Mouse (Mus musculus): ENCODE measurements around the gene Ptpn11. TPM values are rescaled to one million over a fixed set of nuclear protein-coding genes. Genes with fewer than 3 reads are reported as not detected.
A peak's percentile ranks its signal among the peaks of the same experiment; 100 is the strongest.
"Not testable (repeated sequence)": the region's sequence is repeated elsewhere in the genome, so short reads cannot be mapped to it uniquely, and the experiment has no call there.

Gene Ptpn11
- polyA plus RNA-seq, 1 experiment from 2014 or later = 26.4 TPM

GRCm38 (mm10) chr5:121205537-121206130, 14.4 kb upstream of the Ptpn11 start:
- H3K4me1 ChIP-seq (replicated peaks; ENCODE audit: control insufficient read depth, insufficient read depth, low read length) = peaks cover 14% of the 10 kb centered on the region; the same call in 1 of the 2 replicates
- whole genome bisulfite sequencing = 84% methylated on average over 7 of the region's 10 CpGs
- not testable (repeated sequence) for ATAC-seq (ENCODE audit: low FRiP score); H3K27me3 ChIP-seq (ENCODE audit: control insufficient read depth, insufficient read depth, low read length); H3K27ac ChIP-seq; DNase-seq (ENCODE audit: low spot score); H3K9me3 ChIP-seq (ENCODE audit: control insufficient read depth, low read length)
- peaks cover 52% of the 10 kb centered on the region for H3K36me3 ChIP-seq (replicated peaks; ENCODE audit: control insufficient read depth, insufficient read depth)
- peak overlapping the region; percentile 82; the same call in 1 of the 2 replicates for H3K4me3 ChIP-seq (replicated peaks; ENCODE audit: low read length)
- peak overlapping the region; percentile 83 for H3K4me2 ChIP-seq (replicated peaks)
- peak overlapping the region; percentile 98 for H3K9ac ChIP-seq

GRCm38 (mm10) chr5:121204132-121205089, 13.2 kb upstream of the Ptpn11 start, which contains the start of gene Rpl6:
TSS of gene Rpl6 (plus strand) at chr5:121204481.
- WGBS = 2% methylated on average over 52 of the region's 52 CpGs
- DNase-seq (ENCODE audit: low spot score) (peak; percentile 89), ATAC-seq (ENCODE audit: low FRiP score) (peak; percentile 89)
- Histone ChIP-seq H3K4me2 (replicated peaks) (peak within 1 kb of the TSS; percentile 83), H3K27me3 (ENCODE audit: control insufficient read depth, insufficient read depth, low read length) (no peaks in the 10 kb centered on the region), H3K36me3 (replicated peaks; ENCODE audit: control insufficient read depth, insufficient read depth) (peaks cover 39% of the 10 kb centered on the region), H3K4me3 (replicated peaks; ENCODE audit: low read length) (peak within 1 kb of the TSS; percentile 82), H3K27ac (peak within 1 kb of the TSS; percentile 83), H3K9ac (peak within 1 kb of the TSS; percentile 98), H3K9me3 (ENCODE audit: control insufficient read depth, low read length) (no peaks in the 10 kb centered on the region), H3K4me1 (replicated peaks; ENCODE audit: control insufficient read depth, insufficient read depth, low read length) (peaks cover 14% of the 10 kb centered on the region; the same call in 1 of the 2 replicates)

GRCm38 (mm10) chr5:121202467-121202866, 11.3 kb upstream of the Ptpn11 start:
- no peak for ATAC-seq (ENCODE audit: low FRiP score)
- no peak for DNase-seq (ENCODE audit: low spot score)
- Histone ChIP-seq H3K4me1 (replicated peaks; ENCODE audit: control insufficient read depth, insufficient read depth, low read length) (peaks cover 14% of the 10 kb centered on the region; the same call in 1 of the 2 replicates), H3K9me3 (ENCODE audit: control insufficient read depth, low read length) (no peaks in the 10 kb centered on the region), H3K27me3 (ENCODE audit: control insufficient read depth, insufficient read depth, low read length) (no peaks in the 10 kb centered on the region), H3K27ac (no peak overlapping the region), H3K4me3 (replicated peaks; ENCODE audit: low read length) (no peak overlapping the region), H3K9ac (no peak overlapping the region), H3K4me2 (replicated peaks) (no peak overlapping the region), H3K36me3 (replicated peaks; ENCODE audit: control insufficient read depth, insufficient read depth) (peaks cover 20% of the 10 kb centered on the region)
- 78% methylated on average over 1 of the region's 1 CpGs for WGBS

GRCm38 (mm10) chr5:121201739-121202138, 10.5 kb upstream of the Ptpn11 start:
- H3K4me1 ChIP-seq (replicated peaks; ENCODE audit: control insufficient read depth, insufficient read depth, low read length) = peaks cover 14% of the 10 kb centered on the region; the same call in 1 of the 2 replicates
- H3K27ac ChIP-seq = no peak overlapping the region
- H3K9me3 ChIP-seq (ENCODE audit: control insufficient read depth, low read length) = no peaks in the 10 kb centered on the region
- H3K27me3 ChIP-seq (ENCODE audit: control insufficient read depth, insufficient read depth, low read length) = no peaks in the 10 kb centered on the region
- no peak overlapping the region for H3K4me2 ChIP-seq (replicated peaks)
- ATAC-seq (ENCODE audit: low FRiP score) = no peak
- no peak overlapping the region for H3K9ac ChIP-seq
- WGBS = 47% methylated on average over 3 of the region's 3 CpGs
- no peak overlapping the region for H3K4me3 ChIP-seq (replicated peaks; ENCODE audit: low read length)
- peaks cover 13% of the 10 kb centered on the region for H3K36me3 ChIP-seq (replicated peaks; ENCODE audit: control insufficient read depth, insufficient read depth)
- peak; percentile 70 for DNase-seq (ENCODE audit: low spot score)

GRCm38 (mm10) chr5:121198376-121198775, 7.2 kb upstream of the Ptpn11 start:
- no peak for ATAC-seq (ENCODE audit: low FRiP score)
- Histone ChIP-seq H3K9me3 (ENCODE audit: control insufficient read depth, low read length) (no peaks in the 10 kb centered on the region), H3K4me3 (replicated peaks; ENCODE audit: low read length) (no peak overlapping the region), H3K27me3 (ENCODE audit: control insufficient read depth, insufficient read depth, low read length) (no peaks in the 10 kb centered on the region), H3K36me3 (replicated peaks; ENCODE audit: control insufficient read depth, insufficient read depth) (no peaks in the 10 kb centered on the region), H3K9ac (no peak overlapping the region), H3K27ac (no peak overlapping the region), H3K4me2 (replicated peaks) (no peak overlapping the region), H3K4me1 (replicated peaks; ENCODE audit: control insufficient read depth, insufficient read depth, low read length) (no peaks in the 10 kb centered on the region)
- 84% methylated on average over 5 of the region's 5 CpGs for WGBS
- DNase-seq (ENCODE audit: low spot score) = no peak

- ATAC-seq (ENCODE audit: low FRiP score) (no peak), DNase-seq (ENCODE audit: low spot score) (no peak)
- H3K36me3 ChIP-seq (replicated peaks; ENCODE audit: control insufficient read depth, insufficient read depth) = no peaks in the 10 kb centered on the region
- H3K9me3 ChIP-seq (ENCODE audit: control insufficient read depth, low read length) = no peaks in the 10 kb centered on the region
- no peak overlapping the region for H3K9ac ChIP-seq
- H3K4me3 ChIP-seq (replicated peaks; ENCODE audit: low read length) = no peak overlapping the region
- 78% methylated on average over 2 of the region's 2 CpGs for WGBS
- H3K27ac ChIP-seq = no peak overlapping the region
- H3K27me3 ChIP-seq (ENCODE audit: control insufficient read depth, insufficient read depth, low read length) = no peaks in the 10 kb centered on the region
- no peaks in the 10 kb centered on the region for H3K4me1 ChIP-seq (replicated peaks; ENCODE audit: control insufficient read depth, insufficient read depth, low read length)
- no peak overlapping the region for H3K4me2 ChIP-seq (replicated peaks)
These were observed 6.1 kb upstream of the Ptpn11 start for GRCm38 (mm10) chr5:121197337-121197736.

GRCm38 (mm10) chr5:121196764-121197163, 5.6 kb upstream of the Ptpn11 start:
- H3K9me3 ChIP-seq (ENCODE audit: control insufficient read depth, low read length) = no peaks in the 10 kb centered on the region

GRCm38 (mm10) chr5:121194173-121194572, 3.0 kb upstream of the Ptpn11 start:
- Histone ChIP-seq H3K36me3 (replicated peaks; ENCODE audit: control insufficient read depth, insufficient read depth) (no peaks in the 10 kb centered on the region), H3K4me3 (replicated peaks; ENCODE audit: low read length) (no peak overlapping the region), H3K27ac (no peak overlapping the region), H3K27me3 (ENCODE audit: control insufficient read depth, insufficient read depth, low read length) (no peaks in the 10 kb centered on the region), H3K9ac (no peak overlapping the region), H3K4me2 (replicated peaks) (no peak overlapping the region), H3K9me3 (ENCODE audit: control insufficient read depth, low read length) (no peaks in the 10 kb centered on the region), H3K4me1 (replicated peaks; ENCODE audit: control insufficient read depth, insufficient read depth, low read length) (peaks cover 15% of the 10 kb centered on the region)
- DNase-seq (ENCODE audit: low spot score) (no peak), ATAC-seq (ENCODE audit: low FRiP score) (no peak)
- WGBS = 36% methylated on average over 1 of the region's 1 CpGs

More at GRCm38 (mm10) chr5:121196764-121197163, 5.6 kb upstream of the Ptpn11 start:
- H3K27ac ChIP-seq = no peak overlapping the region
- DNase-seq (ENCODE audit: low spot score) (no peak), ATAC-seq (ENCODE audit: low FRiP score) (no peak)
- H3K4me2 ChIP-seq (replicated peaks) = no peak overlapping the region
- 59% methylated on average over 5 of the region's 5 CpGs for WGBS
- H3K9ac ChIP-seq = no peak overlapping the region
- no peak overlapping the region for H3K4me3 ChIP-seq (replicated peaks; ENCODE audit: low read length)
- H3K4me1 ChIP-seq (replicated peaks; ENCODE audit: control insufficient read depth, insufficient read depth, low read length) = peaks cover 4% of the 10 kb centered on the region
- no peaks in the 10 kb centered on the region for H3K36me3 ChIP-seq (replicated peaks; ENCODE audit: control insufficient read depth, insufficient read depth)
- no peaks in the 10 kb centered on the region for H3K27me3 ChIP-seq (ENCODE audit: control insufficient read depth, insufficient read depth, low read length)

GRCm38 (mm10) chr5:121191584-121191906, 348 bp upstream of the Ptpn11 start:
- Histone ChIP-seq H3K9ac (peak overlapping the region; percentile 93), H3K4me2 (replicated peaks) (peak overlapping the region; percentile 80), H3K27ac (peak overlapping the region; percentile 81), H3K4me3 (replicated peaks; ENCODE audit: low read length) (peak overlapping the region; percentile 95), H3K4me1 (replicated peaks; ENCODE audit: control insufficient read depth, insufficient read depth, low read length) (peaks cover 36% of the 10 kb centered on the region), H3K36me3 (replicated peaks; ENCODE audit: control insufficient read depth, insufficient read depth) (no peaks in the 10 kb centered on the region), H3K27me3 (ENCODE audit: control insufficient read depth, insufficient read depth, low read length) (no peaks in the 10 kb centered on the region), H3K9me3 (ENCODE audit: control insufficient read depth, low read length) (no peaks in the 10 kb centered on the region)
- WGBS = 10% methylated on average over 17 of the region's 17 CpGs
- DNase-seq (ENCODE audit: low spot score) = no peak
- ATAC-seq (ENCODE audit: low FRiP score) = peak; percentile 56

Data from hindbrain, embryonic 14.5 days (tissue).